Mouse (Mus musculus) midbrain, postnatal 0 days (tissue): ENCODE measurements around the gene Ctnnd2. TPM values are rescaled to one million over a fixed set of nuclear protein-coding genes. Genes with fewer than 3 reads are reported as not detected.
A peak's percentile ranks its signal among the peaks of the same experiment; 100 is the strongest.

Source experiments
- ATAC-seq: fragments of 200-750 bp; cut with Nextera tagmentation; 2 replicates; pipeline ENCODE4 v1.8.0; 2017; ENCODE audit warnings: moderate number of reproducible peaks, mild to moderate bottlenecking, moderate TSS enrichment, moderate library complexity; ENCODE audit not compliant: low FRiP score
- DNase-seq: peaks from one replicate; pipeline ENCODE4 v3.0.0-alpha.2; 2015; ENCODE audit warnings: low spot score
- H3K27ac ChIP-seq: fragments of 300-500 bp; sonication (generic); 2 replicates; pipeline ENCODE4 v1.5.1; 2014; ENCODE audit warnings: low read depth, mild to moderate bottlenecking, low read length, mixed read lengths
- H3K27me3 ChIP-seq: fragments of 300-500 bp; sonication (generic); 2 replicates; pipeline ENCODE4 v1.6.1; 2014; ENCODE audit warnings: low read length, control low read depth, mixed read lengths; ENCODE audit not compliant: insufficient read depth
- H3K36me3 ChIP-seq: fragments of 300-500 bp; sonication (generic); 2 replicates; pipeline ENCODE4 v1.6.1; 2014; ENCODE audit warnings: low read length, control low read depth, mixed read lengths; ENCODE audit not compliant: insufficient read depth
- H3K4me1 ChIP-seq: fragments of 300-500 bp; sonication (generic); 2 replicates; pipeline ENCODE4 v1.6.1; 2014; ENCODE audit warnings: mild to moderate bottlenecking, control low read depth, antibody characterized with exemption, low read length, mixed read lengths; ENCODE audit not compliant: insufficient read depth
- H3K4me2 ChIP-seq: fragments of 300-500 bp; sonication (generic); 2 replicates; pipeline ENCODE4 v1.6.1; 2014; ENCODE audit warnings: low read depth, mild to moderate bottlenecking, low read length, mixed read lengths; ENCODE audit not compliant: poor library complexity, severe bottlenecking
- H3K4me3 ChIP-seq: fragments of 300-500 bp; sonication (generic); 2 replicates; pipeline ENCODE4 v1.5.1; 2014; ENCODE audit warnings: low read depth, mild to moderate bottlenecking, low read length, moderate library complexity
- H3K9ac ChIP-seq: fragments of 300-500 bp; sonication (generic); replicated peaks from 2 replicates; pipeline ENCODE4 v1.6.1; 2014; ENCODE audit warnings: mild to moderate bottlenecking, low read length, moderate library complexity, mixed read lengths; ENCODE audit not compliant: poor library complexity, severe bottlenecking
- H3K9me3 ChIP-seq: fragments of 300-500 bp; sonication (generic); 2 replicates; pipeline ENCODE4 v1.6.1; 2016; ENCODE audit warnings: low read length, control low read depth
- CTCF ChIP-seq: IDR thresholded peaks from 2 replicates; pipeline ENCODE4 v1.5.1; 2016; ENCODE audit warnings: antibody characterized with exemption, mild to moderate bottlenecking
- WGBS: fragments of 180-500 bp; shearing (Covaris S2); extraction: QIAGEN DNeasy Blood & Tissue Kit; methylation state at CpG from one replicate; pipeline ENCODE4 v1.1.7; 2014; 5-methylcytosine and 5-hydroxymethylcytosine counted together
- polyA plus RNA-seq: library from polyadenylated mRNA; unstranded; fragments of >200 nt; fragmentation: Nextera tagmentation; extraction: Ambion mirVana; gene quantifications from 2 replicates; pipeline ENCODE4 v1.2.1, GENCODE M21; 2015
- total RNA-seq: library from RNA; depleted of rRNA; stranded (reverse); fragments of >200 nt; gene quantifications from 2 replicates; pipeline ENCODE4 v1.2.3, GENCODE M21; 2014

The Ctnnd2 gene
- total and polyA plus RNA-seq, 2 experiments from 2014 or later: 89.0 to 178 TPM

DNA sequence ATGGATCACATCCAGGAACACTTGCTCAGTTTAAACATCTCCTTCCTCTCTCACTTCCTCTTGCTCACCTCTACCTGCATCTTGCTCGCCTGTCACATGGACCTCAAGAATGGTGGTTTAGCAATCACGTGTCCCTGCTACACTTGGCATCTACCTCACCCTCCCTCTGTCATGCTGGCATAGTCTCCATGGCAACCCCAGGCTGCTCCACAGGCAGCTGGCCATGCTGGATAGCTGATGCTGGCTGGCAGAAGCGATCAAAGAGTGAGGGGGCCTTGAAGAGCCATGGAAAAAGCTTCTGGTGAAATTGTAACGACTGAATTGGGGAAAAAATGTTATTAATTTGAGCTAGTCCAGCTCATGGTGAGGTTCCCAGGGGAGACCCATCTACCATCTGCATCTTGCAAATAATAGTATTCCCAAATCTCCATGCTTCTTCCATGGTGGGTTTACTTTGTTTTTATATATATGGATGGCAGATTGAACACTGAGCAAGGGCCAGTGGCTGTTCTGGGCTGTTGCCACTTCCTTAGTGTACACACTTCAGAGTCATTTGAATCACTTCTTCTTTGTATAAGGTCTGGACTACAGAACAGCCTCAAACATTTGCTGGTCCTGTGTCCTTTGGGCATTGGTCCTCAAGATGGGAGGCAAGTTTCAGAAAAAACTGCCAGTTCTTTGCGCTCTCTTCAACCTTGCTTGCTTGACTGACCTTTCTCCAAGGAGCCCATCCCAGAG, 19.7 kb downstream of the Ctnnd2 start:
- Histone ChIP-seq H3K27ac (no peak overlapping the region), H3K9ac (no peak overlapping the region), H3K4me1 (0 out of 2 replicates have a peak, but pooled peaks cover 2% of the 10 kb centered on the region), H3K4me2 (no peak overlapping the region), H3K27me3 (no peaks in the 10 kb centered on the region), H3K4me3 (no peak overlapping the region), H3K36me3 (no peaks in the 10 kb centered on the region), H3K9me3 (no peaks in the 10 kb centered on the region)
- DNase-seq (peak; percentile 82), ATAC-seq (peak; percentile 86)
- 36% methylated on average over 5 of the region's 5 CpGs for WGBS
- TF ChIP-seq CTCF: no peak

DNA sequence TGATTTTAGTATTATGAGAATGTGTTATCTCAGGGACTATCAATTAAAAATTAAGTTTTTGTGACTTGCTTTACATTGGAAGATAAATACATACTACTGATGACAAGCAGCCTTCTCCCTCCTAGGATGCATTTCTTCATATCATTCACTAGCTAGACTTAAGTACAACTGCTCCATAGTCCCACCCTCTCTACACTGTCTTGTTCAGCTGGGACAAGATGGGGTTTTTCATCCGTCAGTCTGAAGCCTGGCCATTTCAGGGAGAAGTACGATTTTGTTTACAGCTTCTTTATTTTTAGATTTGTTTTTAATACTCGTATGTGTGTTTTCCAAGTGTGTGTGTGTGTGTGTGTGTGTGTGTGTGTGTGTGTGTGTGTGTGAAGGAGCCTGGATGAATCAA, 26.0 kb downstream of the Ctnnd2 start:
- H3K9me3 ChIP-seq: no peaks in the 10 kb centered on the region
- H3K36me3 ChIP-seq: no peaks in the 10 kb centered on the region
- DNase-seq: no peak
- no peak for ATAC-seq
- no peak overlapping the region for H3K4me2 ChIP-seq
- TF ChIP-seq CTCF: no peak
- no peak overlapping the region for H3K27ac ChIP-seq
- H3K27me3 ChIP-seq: no peaks in the 10 kb centered on the region
- WGBS: 84% methylated on average over 3 of the region's 3 CpGs
- no peak overlapping the region for H3K9ac ChIP-seq
- no peak overlapping the region for H3K4me3 ChIP-seq
- peaks cover 2% of the 10 kb centered on the region; the same call in 1 of the 2 replicates for H3K4me1 ChIP-seq

DNA sequence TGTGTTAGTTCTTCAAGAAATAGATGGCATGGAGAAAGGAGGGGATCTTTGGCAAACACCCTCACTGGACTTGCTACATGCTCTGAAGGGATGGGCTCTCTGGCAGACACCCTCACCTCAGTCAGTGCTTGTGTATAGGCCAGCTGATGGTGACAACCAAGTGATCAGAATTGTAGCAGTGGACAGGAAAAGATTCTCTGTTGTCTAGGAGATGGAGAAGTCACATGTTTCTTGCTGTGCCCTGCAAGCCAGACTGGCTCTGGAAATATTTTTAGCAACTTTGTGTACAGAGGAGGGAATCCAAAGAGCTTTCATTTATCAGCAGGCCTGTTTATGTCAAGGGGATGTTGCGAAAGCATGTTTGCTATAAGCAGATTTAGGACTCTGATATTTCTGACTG, 27.4 kb downstream of the Ctnnd2 start:
- Histone ChIP-seq H3K27ac (no peak overlapping the region), H3K4me1 (peaks cover 2% of the 10 kb centered on the region; the same call in 1 of the 2 replicates), H3K4me3 (no peak overlapping the region), H3K9me3 (no peaks in the 10 kb centered on the region), H3K9ac (no peak overlapping the region), H3K36me3 (no peaks in the 10 kb centered on the region), H3K27me3 (no peaks in the 10 kb centered on the region), H3K4me2 (no peak overlapping the region)
- no peak for TF ChIP-seq CTCF
- no peak for DNase-seq
- no peak for ATAC-seq
- WGBS: 68% methylated on average over 1 of the region's 1 CpGs

DNA sequence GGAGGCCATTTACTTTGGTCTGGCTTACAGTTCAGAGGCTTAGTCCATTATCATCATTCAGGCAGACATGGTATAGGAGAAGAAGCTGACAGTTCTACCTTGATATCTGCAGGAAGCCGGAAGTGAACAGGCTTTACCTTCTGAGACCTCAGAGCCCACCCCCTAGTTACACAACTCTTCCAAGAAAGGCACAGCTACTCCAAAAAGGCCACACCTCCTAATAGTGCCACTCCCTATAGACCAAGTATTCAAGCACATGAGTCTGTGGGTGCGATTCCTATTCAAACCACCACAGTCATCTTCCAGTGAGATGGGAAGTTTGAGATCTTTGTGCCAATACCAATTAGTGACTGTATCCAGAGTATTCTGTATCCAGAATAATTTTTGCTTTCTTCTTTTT, 28.8 kb downstream of the Ctnnd2 start:
- H3K27ac ChIP-seq: no peak overlapping the region
- H3K9ac ChIP-seq: no peak overlapping the region
- WGBS: 93% methylated on average over 2 of the region's 2 CpGs
- ATAC-seq (no peak), DNase-seq (no peak)
- peaks cover 2% of the 10 kb centered on the region; the same call in 1 of the 2 replicates for H3K4me1 ChIP-seq
- H3K27me3 ChIP-seq: no peaks in the 10 kb centered on the region
- H3K36me3 ChIP-seq: no peaks in the 10 kb centered on the region
- no peaks in the 10 kb centered on the region for H3K9me3 ChIP-seq
- no peak overlapping the region for H3K4me3 ChIP-seq
- no peak for TF ChIP-seq CTCF
- H3K4me2 ChIP-seq: no peak overlapping the region

DNA sequence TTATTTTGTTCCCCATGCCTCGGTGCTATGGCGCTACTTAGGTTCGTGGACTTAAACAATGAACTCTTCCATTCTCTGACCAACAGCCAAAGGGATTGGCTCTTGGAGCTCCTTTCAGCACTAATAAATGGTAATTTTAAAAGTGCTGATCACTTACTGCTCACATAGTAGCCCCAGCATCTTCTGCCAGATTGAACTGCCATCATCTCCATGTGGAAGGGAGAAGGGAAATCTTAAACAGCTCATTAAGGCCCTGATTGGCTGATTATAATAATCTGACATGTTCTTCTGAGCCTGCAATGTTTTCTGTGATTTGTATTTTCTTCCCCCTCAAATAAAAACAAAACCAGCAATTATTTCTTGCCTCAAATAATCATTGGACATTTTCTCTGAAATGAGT, 29.2 kb downstream of the Ctnnd2 start:
- no peak for ATAC-seq
- WGBS: 85% methylated on average over 3 of the region's 3 CpGs
- H3K9me3 ChIP-seq: no peaks in the 10 kb centered on the region
- no peak overlapping the region for H3K4me2 ChIP-seq
- no peak overlapping the region for H3K9ac ChIP-seq
- no peaks in the 10 kb centered on the region for H3K27me3 ChIP-seq
- no peak for DNase-seq
- no peaks in the 10 kb centered on the region for H3K36me3 ChIP-seq
- peaks cover 2% of the 10 kb centered on the region; the same call in 1 of the 2 replicates for H3K4me1 ChIP-seq
- no peak overlapping the region for H3K4me3 ChIP-seq
- TF ChIP-seq CTCF: no peak
- no peak overlapping the region for H3K27ac ChIP-seq

DNA sequence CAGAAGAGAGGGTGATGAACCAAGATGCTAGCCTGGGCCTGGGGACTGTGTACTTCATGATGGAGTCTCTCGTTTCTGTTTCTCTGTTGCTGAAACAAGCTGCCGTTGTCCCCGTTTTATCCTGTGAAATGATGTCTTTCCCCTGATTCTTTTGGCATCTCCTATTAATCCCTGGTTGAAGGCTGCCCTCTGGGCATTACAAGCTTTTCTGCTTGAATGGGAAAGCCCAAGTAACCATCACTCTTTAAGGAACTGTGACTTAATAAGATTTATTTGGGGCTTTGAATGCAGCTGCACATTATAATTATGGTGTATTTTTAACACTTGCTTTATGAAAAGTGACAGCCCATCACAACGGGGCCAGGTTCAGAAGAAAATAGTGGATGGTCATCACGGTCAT, 40.4 kb downstream of the Ctnnd2 start:
- no peak for TF ChIP-seq CTCF
- ATAC-seq (no peak), DNase-seq (peak; percentile 55)
- Histone ChIP-seq H3K36me3 (no peaks in the 10 kb centered on the region), H3K9me3 (no peaks in the 10 kb centered on the region), H3K4me1 (peaks cover 3% of the 10 kb centered on the region; the same call in 1 of the 2 replicates), H3K27ac (no peak overlapping the region), H3K4me3 (no peak overlapping the region), H3K4me2 (no peak overlapping the region), H3K9ac (no peak overlapping the region), H3K27me3 (no peaks in the 10 kb centered on the region)
- 30% methylated on average over 5 of the region's 5 CpGs for WGBS
